Mouse (Mus musculus): ENCODE data around the gene Npr1.

DNA sequence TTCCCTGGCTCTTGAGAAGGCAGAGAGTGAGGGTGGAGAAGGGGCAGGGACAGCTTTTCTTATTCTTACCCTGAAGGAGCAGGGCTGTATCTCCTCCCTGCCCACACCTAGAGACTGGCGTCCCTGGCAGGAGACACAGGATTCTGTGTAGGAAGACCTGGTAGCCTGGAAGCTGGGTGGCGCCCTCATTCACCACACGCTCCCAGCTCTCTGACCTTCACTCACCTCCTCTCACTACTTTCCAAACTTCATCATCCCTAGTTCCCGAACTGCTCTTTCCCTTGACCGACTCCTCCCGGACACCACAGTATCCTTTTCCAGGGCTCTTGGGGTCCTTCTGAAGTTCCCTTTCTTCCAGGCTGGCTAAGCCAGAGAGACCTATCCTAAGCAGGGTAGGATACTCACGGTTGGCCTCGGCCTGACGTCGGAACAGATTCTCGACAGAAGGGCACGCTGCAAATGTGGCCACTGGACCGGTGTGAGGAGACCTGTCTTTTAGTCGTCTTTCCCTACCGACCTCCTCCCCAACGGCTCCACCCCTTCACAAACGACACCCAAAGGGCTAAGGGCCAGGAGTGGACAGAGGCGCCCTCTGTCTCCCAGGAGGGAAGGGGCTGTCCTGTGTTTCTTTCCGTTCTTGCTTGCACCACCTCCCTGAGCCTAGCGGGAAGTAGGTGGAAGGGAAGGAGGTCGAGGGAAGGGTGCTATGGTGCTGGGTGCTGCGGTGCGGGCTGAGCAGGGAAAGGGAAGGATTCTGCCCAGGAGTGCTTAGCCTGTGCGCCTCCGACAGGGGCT, 48.3 kb upstream of the Npr1 start, which contains the start of the genes S100a1 and S100a13:
- TF ChIP-seq EP300 (IDR thresholded peaks at IDR 0.05; ENCODE audit: insufficient read depth, low read depth, low read length) (peak; percentile 92), POLR2A (IDR thresholded peaks at IDR 0.05; ENCODE audit: insufficient read depth, low read depth, low read length) (peak; percentile 96)
